Mouse (Mus musculus) midbrain, embryonic 12.5 days (tissue): ENCODE measurements at regions not wholly inside any gene's neighbourhood (a gene's known extent, or its start where the extent isn't known, plus 50 kb on each side); places are given as distances from the start of the nearest gene placed in this dataset.

Experiments used
- ATAC-seq: fragments of 200-750 bp; cut with Nextera tagmentation; 2 replicates; pipeline ENCODE4 v1.8.0; 2017; ENCODE audit warnings: low read depth, moderate TSS enrichment, moderate library complexity; ENCODE audit not compliant: low FRiP score
- H3K27ac ChIP-seq: fragments of 300-500 bp; sonication (generic); replicated peaks from 2 replicates; pipeline ENCODE4 v1.5.1; 2016; ENCODE audit warnings: mild to moderate bottlenecking
- H3K27me3 ChIP-seq: fragments of 300-500 bp; sonication (generic); 2 replicates; pipeline ENCODE4 v1.6.1; 2016; ENCODE audit warnings: mild to moderate bottlenecking
- H3K36me3 ChIP-seq: fragments of 300-500 bp; sonication (generic); 2 replicates; pipeline ENCODE4 v1.6.1; 2016
- H3K4me1 ChIP-seq: fragments of 300-500 bp; sonication (generic); 2 replicates; pipeline ENCODE4 v1.6.1; 2016
- H3K4me2 ChIP-seq: fragments of 300-500 bp; sonication (generic); replicated peaks from 2 replicates; pipeline ENCODE4 v1.6.1; 2016; ENCODE audit warnings: mild to moderate bottlenecking, moderate library complexity
- H3K4me3 ChIP-seq: fragments of 300-500 bp; sonication (generic); 2 replicates; pipeline ENCODE4 v1.5.1; 2016; ENCODE audit warnings: mild to moderate bottlenecking
- H3K9ac ChIP-seq: fragments of 300-500 bp; sonication (generic); replicated peaks from 2 replicates; pipeline ENCODE4 v1.6.1; 2016; ENCODE audit warnings: mild to moderate bottlenecking, moderate library complexity
- H3K9me3 ChIP-seq: fragments of 300-500 bp; sonication (generic); 2 replicates; pipeline ENCODE4 v1.6.1; 2016; ENCODE audit warnings: mild to moderate bottlenecking
- WGBS: fragments of 180-500 bp; shearing (Covaris S2); methylation state at CpG from one replicate; pipeline ENCODE4 v1.1.7; 2016; 5-methylcytosine and 5-hydroxymethylcytosine counted together

DNA sequence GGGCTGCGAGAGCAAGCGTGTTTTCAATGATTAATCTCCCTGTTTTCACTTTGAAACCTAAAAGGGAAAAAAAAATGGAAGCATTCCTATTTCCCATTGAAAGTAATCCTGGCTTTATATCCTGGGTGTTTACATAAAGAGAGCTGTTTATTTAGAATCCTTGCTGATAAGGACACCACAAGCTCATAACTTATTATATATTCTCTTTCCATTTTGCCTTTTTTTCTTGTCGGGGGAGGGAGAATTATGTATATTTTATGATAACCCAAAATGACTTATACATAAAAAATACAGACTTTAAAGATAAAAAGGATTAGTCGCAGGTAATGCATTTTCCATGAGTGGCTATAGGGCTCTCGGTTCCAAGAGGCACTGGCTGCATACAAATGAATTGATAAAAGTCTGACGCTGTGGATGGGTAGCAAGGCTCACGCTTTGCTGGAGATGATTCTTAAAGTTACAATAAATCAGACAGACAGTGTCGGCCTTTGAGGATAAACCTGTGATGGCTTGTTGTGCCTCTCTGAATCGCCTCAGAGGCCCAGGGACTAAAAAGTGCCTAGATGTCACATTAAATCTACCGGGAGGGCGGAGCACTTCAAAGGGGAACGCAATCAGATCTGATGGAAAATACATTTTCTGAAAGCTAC, 155.7 kb downstream of the Psat1 start:
- 34% methylated on average over 12 of the region's 12 CpGs for WGBS
- no peak overlapping the region for H3K9ac ChIP-seq
- no peaks in the 10 kb centered on the region for H3K36me3 ChIP-seq
- peak overlapping the region; percentile 12; the same call in 1 of the 2 replicates for H3K4me3 ChIP-seq
- H3K27me3 ChIP-seq, result peaks cover 68% of the 10 kb centered on the region
- peak overlapping the region; percentile 42 for H3K4me2 ChIP-seq
- H3K4me1 ChIP-seq, result peaks cover 10% of the 10 kb centered on the region
- H3K9me3 ChIP-seq, result no peaks in the 10 kb centered on the region
- H3K27ac ChIP-seq, result peak overlapping the region; percentile 52
- ATAC-seq, result peak; percentile 45; the same call in 1 of the 2 replicates

GRCm38 (mm10) chr19:15790620-15791263, 156.4 kb downstream of the Psat1 start:
- Histone ChIP-seq H3K4me2 (peak overlapping the region; percentile 42), H3K9ac (0 out of 2 replicates have a peak overlapping the region, but pooled peaks have one; percentile 11), H3K4me3 (peak overlapping the region; percentile 12), H3K27me3 (peaks cover 64% of the 10 kb centered on the region), H3K27ac (peak overlapping the region; percentile 52), H3K9me3 (no peaks in the 10 kb centered on the region), H3K36me3 (no peaks in the 10 kb centered on the region), H3K4me1 (peaks cover 10% of the 10 kb centered on the region)
- 30% methylated on average over 13 of the region's 13 CpGs for WGBS
- ATAC-seq, result peak; percentile 63; the same call in 1 of the 2 replicates

- H3K9me3 ChIP-seq, result no peaks in the 10 kb centered on the region
- H3K4me3 ChIP-seq, result no peak overlapping the region
- H3K4me2 ChIP-seq, result no peak overlapping the region
- H3K27me3 ChIP-seq, result peaks cover 61% of the 10 kb centered on the region
- H3K9ac ChIP-seq, result no peak overlapping the region
- no peak for ATAC-seq
- H3K27ac ChIP-seq, result no peak overlapping the region
- H3K4me1 ChIP-seq, result peaks cover 14% of the 10 kb centered on the region
- 86% methylated on average over 5 of the region's 5 CpGs for WGBS
- H3K36me3 ChIP-seq, result no peaks in the 10 kb centered on the region
These were observed 157.4 kb downstream of the Psat1 start for GRCm38 (mm10) chr19:15789741-15790140.

- peaks cover 7% of the 10 kb centered on the region; the same call in 1 of the 2 replicates for H3K4me1 ChIP-seq
- H3K4me3 ChIP-seq, result no peak overlapping the region
- ATAC-seq, result no peak
- no peak overlapping the region for H3K9ac ChIP-seq
- no peak overlapping the region for H3K4me2 ChIP-seq
- WGBS, result 40% methylated on average over 4 of the region's 4 CpGs
- no peaks in the 10 kb centered on the region for H3K9me3 ChIP-seq
- H3K27ac ChIP-seq, result no peak overlapping the region
- H3K27me3 ChIP-seq, result peaks cover 38% of the 10 kb centered on the region
- no peaks in the 10 kb centered on the region for H3K36me3 ChIP-seq
These were observed 162.5 kb downstream of the Psat1 start for GRCm38 (mm10) chr19:15784644-15785043.

GRCm38 (mm10) chr19:15769651-15770050, 177.5 kb downstream of the Psat1 start:
- ATAC-seq, result no peak

GRCm38 (mm10) chr19:15761086-15761485, 186.1 kb downstream of the Psat1 start:
- Histone ChIP-seq H3K36me3 (no peaks in the 10 kb centered on the region), H3K4me3 (no peak overlapping the region), H3K4me1 (peaks cover 3% of the 10 kb centered on the region; the same call in 1 of the 2 replicates), H3K4me2 (no peak overlapping the region), H3K9me3 (no peaks in the 10 kb centered on the region), H3K27ac (no peak overlapping the region), H3K27me3 (no peaks in the 10 kb centered on the region), H3K9ac (no peak overlapping the region)
- ATAC-seq, result 0 out of 2 replicates have a peak, but pooled peaks have one; percentile 68
- 71% methylated on average over 4 of the region's 4 CpGs for WGBS

More at GRCm38 (mm10) chr19:15769651-15770050, 177.5 kb downstream of the Psat1 start:
- Histone ChIP-seq H3K27ac (no peak overlapping the region), H3K27me3 (no peaks in the 10 kb centered on the region), H3K9me3 (no peaks in the 10 kb centered on the region), H3K9ac (no peak overlapping the region), H3K4me1 (no peaks in the 10 kb centered on the region), H3K4me3 (no peak overlapping the region), H3K36me3 (no peaks in the 10 kb centered on the region), H3K4me2 (no peak overlapping the region)
- 93% methylated on average over 4 of the region's 4 CpGs for WGBS

DNA sequence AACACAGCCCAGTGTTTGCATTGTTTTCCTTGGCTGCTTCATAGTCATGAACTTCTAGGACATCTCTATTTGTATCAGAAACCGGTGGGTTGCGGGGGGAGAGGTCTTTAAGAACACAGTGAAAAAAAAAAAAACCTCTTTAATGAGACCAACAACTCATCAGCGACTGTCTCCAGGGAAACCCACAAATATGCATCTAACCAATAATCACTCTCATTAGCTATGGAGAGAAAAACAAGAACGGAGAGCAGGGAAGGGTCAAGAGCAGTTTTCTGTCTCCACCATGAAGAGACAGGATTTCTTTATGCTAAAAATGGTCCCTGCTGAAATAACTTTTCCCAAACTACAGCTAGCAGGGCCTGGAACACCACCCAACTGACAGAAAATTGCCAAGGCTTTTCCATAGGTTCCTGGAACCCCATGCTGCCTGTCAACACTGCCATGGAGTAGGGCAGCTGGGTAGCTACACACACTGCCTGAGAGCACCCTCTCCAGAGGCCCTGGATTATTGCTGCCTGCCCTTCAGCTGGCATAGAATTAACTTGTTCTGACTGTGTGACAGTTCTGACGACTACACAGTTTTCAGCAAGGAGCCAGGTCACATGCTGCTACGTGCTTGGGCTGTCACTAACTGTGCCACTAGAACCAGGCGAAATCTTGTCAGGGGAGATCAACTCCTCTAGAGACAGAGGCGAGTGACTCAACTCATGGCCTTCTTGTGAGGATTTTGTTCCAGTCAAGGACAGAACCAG, 201.9 kb downstream of the Psat1 start:
- ATAC-seq, result peak; percentile 73
- WGBS, result 42% methylated on average over 8 of the region's 8 CpGs
- no peak overlapping the region for H3K27ac ChIP-seq

DNA sequence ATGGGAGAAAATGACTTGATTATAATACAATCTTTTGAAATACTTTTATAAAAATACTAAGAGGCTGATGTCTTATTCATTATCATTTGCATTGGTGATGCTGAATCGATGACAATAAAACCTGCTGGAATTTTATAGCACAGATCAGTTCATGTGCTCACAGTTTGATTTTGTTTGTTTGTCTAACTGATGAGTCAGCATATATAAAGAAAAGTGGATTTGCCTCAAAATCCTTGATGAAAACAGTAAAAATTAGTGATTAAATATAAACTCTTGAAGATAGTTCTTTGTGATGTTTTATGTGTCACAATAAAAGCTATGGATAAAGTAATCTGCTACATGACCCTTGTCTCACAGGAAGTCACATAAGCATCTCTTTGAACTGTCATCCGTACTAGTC, 210.9 kb downstream of the Psat1 start:
- Histone ChIP-seq H3K27me3 (peaks cover 20% of the 10 kb centered on the region), H3K36me3 (no peaks in the 10 kb centered on the region), H3K9me3 (no peaks in the 10 kb centered on the region), H3K4me2 (no peak overlapping the region), H3K27ac (no peak overlapping the region), H3K4me1 (no peaks in the 10 kb centered on the region), H3K9ac (no peak overlapping the region), H3K4me3 (no peak overlapping the region)
- WGBS, result 84% methylated on average over 2 of the region's 2 CpGs
- ATAC-seq, result no peak

More for the DNA sequence above, 201.9 kb downstream of the Psat1 start:
- H3K9me3 ChIP-seq, result no peaks in the 10 kb centered on the region
- no peak overlapping the region for H3K4me3 ChIP-seq
- H3K4me1 ChIP-seq, result peaks cover 7% of the 10 kb centered on the region; the same call in 1 of the 2 replicates
- no peak overlapping the region for H3K9ac ChIP-seq
- no peaks in the 10 kb centered on the region for H3K27me3 ChIP-seq
- H3K4me2 ChIP-seq, result no peak overlapping the region
- H3K36me3 ChIP-seq, result no peaks in the 10 kb centered on the region

- peak; percentile 95 for ATAC-seq
- Histone ChIP-seq H3K4me2 (no peak overlapping the region), H3K9me3 (no peaks in the 10 kb centered on the region), H3K9ac (no peak overlapping the region), H3K4me3 (no peak overlapping the region), H3K27me3 (peaks cover 46% of the 10 kb centered on the region), H3K4me1 (peaks cover 9% of the 10 kb centered on the region), H3K36me3 (no peaks in the 10 kb centered on the region), H3K27ac (no peak overlapping the region)
- WGBS, result 37% methylated on average over 13 of the region's 13 CpGs
These were observed 220.2 kb downstream of the Psat1 start for GRCm38 (mm10) chr19:15726785-15727406.

DNA sequence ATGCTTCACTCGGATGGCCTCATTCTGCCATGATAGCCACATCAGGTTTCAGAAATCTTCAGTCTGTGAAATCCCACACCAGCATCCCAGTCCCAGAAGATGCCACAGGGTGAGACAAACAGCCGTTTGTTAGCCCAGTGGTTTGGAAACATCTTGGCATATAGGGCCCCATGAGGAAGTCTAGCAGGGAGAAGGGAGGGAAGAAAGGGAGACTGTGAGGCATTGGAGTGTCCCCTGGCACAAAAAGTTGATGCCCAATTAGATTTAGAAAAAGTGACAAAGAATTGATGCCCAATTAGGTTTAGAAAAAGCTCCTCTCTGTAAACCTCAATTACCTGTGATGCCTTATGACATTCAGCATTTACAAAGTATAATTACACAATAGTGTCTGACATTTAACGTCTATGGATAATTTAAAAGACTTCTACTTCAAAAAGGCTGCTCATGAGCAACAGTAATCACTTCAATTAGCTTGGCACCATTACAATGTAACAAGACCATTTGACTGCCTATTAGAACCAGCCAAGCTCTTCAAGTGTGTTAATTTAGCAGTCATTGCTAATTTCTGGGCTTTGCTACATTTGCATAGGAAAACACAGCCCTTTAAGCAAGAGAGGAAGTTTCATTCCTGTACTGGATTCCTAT, 254.6 kb downstream of the Psat1 start:
- Histone ChIP-seq H3K4me2 (no peak overlapping the region), H3K27me3 (no peaks in the 10 kb centered on the region), H3K9ac (no peak overlapping the region), H3K4me1 (no peaks in the 10 kb centered on the region), H3K9me3 (no peaks in the 10 kb centered on the region), H3K27ac (no peak overlapping the region), H3K4me3 (no peak overlapping the region), H3K36me3 (no peaks in the 10 kb centered on the region)
- ATAC-seq, result no peak
- WGBS, result 73% methylated on average over 3 of the region's 3 CpGs

- no peak overlapping the region for H3K9ac ChIP-seq
- peaks cover 20% of the 10 kb centered on the region for H3K4me1 ChIP-seq
- no peak overlapping the region for H3K4me2 ChIP-seq
- H3K9me3 ChIP-seq, result no peaks in the 10 kb centered on the region
- no peak overlapping the region for H3K4me3 ChIP-seq
- no peaks in the 10 kb centered on the region for H3K27me3 ChIP-seq
- no peaks in the 10 kb centered on the region for H3K36me3 ChIP-seq
- no peak for ATAC-seq
- WGBS, result 86% methylated on average over 6 of the region's 6 CpGs
- H3K27ac ChIP-seq, result no peak overlapping the region
These were observed 277.1 kb downstream of the Psat1 start for GRCm38 (mm10) chr19:15669996-15670395.
